14 mouse cellular contexts compared by ENCODE assay signal in genomic region chr1:133400014-133400725, GRCm38 (mm10). TPM values are rescaled to one million over a fixed set of nuclear protein-coding genes. Genes with fewer than 3 reads are reported as not detected.
DNase-seq lines count a peak whose midpoint lies in the region; ATAC-seq and TF ChIP-seq lines count a peak whose summit lies in the region.
"Had no signal": no experiment of that assay in that cellular context is flagged by ENCODE, and none has a peak within 500 bp of the region (broad histone marks: within the 10 kb centered on the region; RNA-seq: fewer than 3 reads in every experiment).

No protein-coding gene starts in this region.

- TF ChIP-seq POLR2A in heart, adult 2 months (IDR thresholded peaks at IDR 0.05; ENCODE audit: insufficient read depth, low read depth, low read length), result no peak

- H3K4me2 ChIP-seq in kidney, embryonic 15.5 days, result no peak overlapping the region
- no peak overlapping the region for H3K4me2 ChIP-seq in lung, postnatal 0 days (replicated peaks; ENCODE audit: low read depth, low read length)
- H3K4me2 ChIP-seq: limb, embryonic 15.5 days; lung, embryonic 14.5 days; neural tube, embryonic 12.5 days had no signal

- H3K4me1 ChIP-seq in heart, adult 2 months (ENCODE audit: control insufficient read depth, insufficient read depth, low read length), result peaks cover 30% of the 10 kb centered on the region
- H3K4me1 ChIP-seq in kidney, embryonic 15.5 days, result peaks cover 42% of the 10 kb centered on the region
- H3K4me1 ChIP-seq in lung, postnatal 0 days (ENCODE audit: insufficient read depth, low read depth, low read length), result peaks cover 7% of the 10 kb centered on the region; the same call in 1 of the 2 replicates

- TF ChIP-seq CTCF in heart, adult 2 months (IDR thresholded peaks at IDR 0.05), result no peak
- peak; percentile 36 for TF ChIP-seq CTCF in lung, postnatal 0 days (IDR thresholded peaks at IDR 0.05)

- ATAC-seq in kidney, embryonic 15.5 days (replicated peaks; ENCODE audit: low FRiP score), result no peak
- ATAC-seq in lung, postnatal 0 days, result peak; percentile 94
- ATAC-seq: midbrain, embryonic 16.5 days had no signal

- TF ChIP-seq EP300 in heart, adult 2 months (IDR thresholded peaks at IDR 0.05; ENCODE audit: insufficient read depth, low read depth, low read length), result no peak
- peak; percentile 98 for TF ChIP-seq EP300 in lung, postnatal 0 days (IDR thresholded peaks at IDR 0.05)

- no peaks in the 10 kb centered on the region; the same call in 1 of the 2 replicates for H3K79me2 ChIP-seq in heart, adult 2 months (replicated peaks; ENCODE audit: control insufficient read depth, insufficient read depth, low read length)

- 46% methylated on average over 13 of the region's 13 CpGs for WGBS in heart, adult 2 months
- WGBS in kidney, embryonic 15.5 days, result 64% methylated on average over 13 of the region's 13 CpGs
- WGBS in lung, postnatal 0 days, result 42% methylated on average over 13 of the region's 13 CpGs

- no peak overlapping the region for H3K9ac ChIP-seq in heart, adult 2 months (ENCODE audit: low read depth, low read length)
- H3K9ac ChIP-seq in kidney, embryonic 15.5 days, result no peak overlapping the region
- no peak overlapping the region for H3K9ac ChIP-seq in lung, postnatal 0 days (replicated peaks; ENCODE audit: low read depth)
- H3K9ac ChIP-seq: limb, embryonic 15.5 days; lung, embryonic 14.5 days; neural tube, embryonic 12.5 days had no signal

- H3K27ac ChIP-seq in heart, adult 2 months, result peak overlapping the region; percentile 58
- no peak overlapping the region for H3K27ac ChIP-seq in kidney, embryonic 15.5 days
- peak overlapping the region; percentile 76 for H3K27ac ChIP-seq in lung, postnatal 0 days (ENCODE audit: low read length)
- H3K27ac ChIP-seq: limb, embryonic 15.5 days; neural tube, embryonic 12.5 days had no signal

- no peaks in the 10 kb centered on the region for H3K27me3 ChIP-seq in heart, adult 2 months (ENCODE audit: control insufficient read depth, insufficient read depth, low read length)
- no peaks in the 10 kb centered on the region for H3K27me3 ChIP-seq in kidney, embryonic 15.5 days
- H3K27me3 ChIP-seq in lung, postnatal 0 days (replicated peaks; ENCODE audit: insufficient read depth, low read length), result no peaks in the 10 kb centered on the region
- H3K27me3 ChIP-seq: limb, embryonic 15.5 days; neural tube, embryonic 12.5 days had no signal

- no peaks in the 10 kb centered on the region for H3K36me3 ChIP-seq in heart, adult 2 months (ENCODE audit: control insufficient read depth, insufficient read depth, low read length)
- H3K36me3 ChIP-seq in kidney, embryonic 15.5 days, result no peaks in the 10 kb centered on the region
- H3K36me3 ChIP-seq in lung, postnatal 0 days (ENCODE audit: insufficient read depth, low read length), result no peaks in the 10 kb centered on the region
- H3K36me3 ChIP-seq: limb, embryonic 15.5 days; neural tube, embryonic 12.5 days had no signal

- intact Hi-C loops in heart, adult 2 months (cut with DNase I), result no loop called here
- intact Hi-C loops in heart, postnatal 25 days (cut with DNase I), result no loop called here

- no peaks in the 10 kb centered on the region for H3K9me3 ChIP-seq in kidney, embryonic 15.5 days (replicated peaks)
- H3K9me3 ChIP-seq in lung, postnatal 0 days (ENCODE audit: low read length), result no peaks in the 10 kb centered on the region
- H3K9me3 ChIP-seq: limb, embryonic 15.5 days; neural tube, embryonic 12.5 days had no signal

- no peak overlapping the region for H3K4me3 ChIP-seq in heart, adult 2 months
- H3K4me3 ChIP-seq in kidney, embryonic 15.5 days (replicated peaks), result no peak overlapping the region
- no peak overlapping the region for H3K4me3 ChIP-seq in lung, postnatal 0 days (ENCODE audit: low read depth, low read length)
- H3K4me3 ChIP-seq: limb, embryonic 15.5 days; neural tube, embryonic 12.5 days had no signal

- DNase-seq in heart, adult 2 months, result peak in 1 of 2 experiments; percentile 49
- no peak for DNase-seq in heart, postnatal 25 days (ENCODE audit: low spot score)
- peak; percentile 46 for DNase-seq in kidney, adult 9 months
- DNase-seq in lung, postnatal 0 days (ENCODE audit: low spot score), result peak; percentile 70
- DNase-seq in thymus, postnatal 14 days, result peak; percentile 52
- DNase-seq in retina, embryonic 14.5 days (ENCODE audit: low spot score), result no peak
- no peak for DNase-seq in frontal cortex, postnatal 36 days (ENCODE audit: low spot score in 2 of 2)
- DNase-seq: cerebellum, adult 9-11 months; lung, embryonic 14.5 days had no signal

RNA-seq across cellular contexts. Expression of gene Sox13, which starts 24.0 kb away (rescaled TPM):
- total RNA-seq in heart, adult 2 months (2021), result 10 to 100 TPM; 15.3 to 16.2 TPM
- polyA plus RNA-seq in heart, adult 2 months (2012; rRNA removed), result 24.7 and 28.5 TPM in 2 replicates
- 10 to 100 TPM; 15.2 to 19.9 TPM for total RNA-seq in heart, postnatal 25 days (2021)
- 15.0 and 16.2 TPM in 2 replicates for polyA plus RNA-seq in kidney, embryonic 15.5 days (2015; fragmentation: Nextera tagmentation; extraction: Ambion mirVana)
- 13.8 and 14.8 TPM in 2 replicates for polyA plus RNA-seq in lung, postnatal 0 days (2015; fragmentation: Nextera tagmentation; extraction: Ambion mirVana)

RNA-seq across cellular contexts. Expression of gene Etnk2, which starts 36.8 kb away (rescaled TPM):
- under 1 TPM; 0.29 to 0.93 TPM for total RNA-seq in heart, adult 2 months (2021)
- 0.70 and 0.84 TPM in 2 replicates for polyA plus RNA-seq in heart, adult 2 months (2012; rRNA removed)
- total RNA-seq in heart, postnatal 25 days (2021), result under 1 TPM; 0.45 to 0.57 TPM
- 3.3 and 4.0 TPM in 2 replicates for polyA plus RNA-seq in kidney, embryonic 15.5 days (2015; fragmentation: Nextera tagmentation; extraction: Ambion mirVana)
- polyA plus RNA-seq in lung, postnatal 0 days (2015; fragmentation: Nextera tagmentation; extraction: Ambion mirVana), result 0.77 and 0.81 TPM in 2 replicates

RNA-seq across cellular contexts. Expression of gene Ren1, which starts 49.9 kb away (rescaled TPM):
- total RNA-seq in heart, adult 2 months (2021), result under 1 TPM in 1 of 2 experiments, not detected in 1; 0.14 TPM
- polyA plus RNA-seq in heart, adult 2 months (2012; rRNA removed), result 0.23 and 0.41 TPM in 2 replicates
- total RNA-seq in heart, postnatal 25 days (2021), result under 1 TPM; 0.21 to 0.28 TPM
- 251 and 332 TPM in 2 replicates for polyA plus RNA-seq in kidney, embryonic 15.5 days (2015; fragmentation: Nextera tagmentation; extraction: Ambion mirVana)
- 0.61 and 1.3 TPM in 2 replicates for polyA plus RNA-seq in lung, postnatal 0 days (2015; fragmentation: Nextera tagmentation; extraction: Ambion mirVana)
- total RNA-seq: left cerebral cortex, adult 8-10 months had no signal
- polyA plus RNA-seq: midbrain, embryonic 16.5 days had no signal

Comparison
In these comparisons a context has a peak if more than half of its experiments do, and no peak if none do; other contexts are left out.
1. DNase-seq: peak in kidney, adult 9 months (single experiment), lung, postnatal 0 days (single experiment) and thymus, postnatal 14 days (single experiment); none in heart, postnatal 25 days (single experiment), retina, embryonic 14.5 days (single experiment) and frontal cortex, postnatal 36 days (0 of 2).
2. RNA of gene Ren1, which starts 49.9 kb away (polyA plus RNA-seq): 251 to 332 TPM in kidney, embryonic 15.5 days; 0.61 to 1.3 TPM in lung, postnatal 0 days and 0.23 to 0.41 TPM in heart, adult 2 months; every median in the first group is over 100 times any median in the second.